8 mouse cellular contexts compared by ENCODE assay signal in genomic region chr11:76622566-76623205, GRCm38 (mm10). TPM values are rescaled to one million over a fixed set of nuclear protein-coding genes. Genes with fewer than 3 reads are reported as not detected.
DNase-seq lines count a peak whose midpoint lies in the region; ATAC-seq and TF ChIP-seq lines count a peak whose summit lies in the region.

No protein-coding gene starts in this region.

- H3K4me3 ChIP-seq in E14TG2a.4 (replicated peaks; ENCODE audit: low read length) (peak overlapping the region; percentile 91), myocyte (peak overlapping the region; percentile 64)
- peak overlapping the region; percentile 70 for H3K4me3 ChIP-seq in embryonic facial prominence, embryonic 14.5 days (ENCODE audit: low read depth, low read length)
- peak overlapping the region; percentile 63 for H3K4me3 ChIP-seq in hindbrain, embryonic 13.5 days
- peak overlapping the region; percentile 66 for H3K4me3 ChIP-seq in limb, embryonic 15.5 days

- TF ChIP-seq POLR2A in myocyte (IDR thresholded peaks at IDR 0.05; ENCODE audit: insufficient read length, low read depth) = no peak

- peaks cover 34% of the 10 kb centered on the region for H3K36me3 ChIP-seq in E14TG2a.4 (ENCODE audit: insufficient read depth, low read length)
- H3K36me3 ChIP-seq in embryonic facial prominence, embryonic 14.5 days (ENCODE audit: control insufficient read depth, insufficient read depth, low read length) = no peaks in the 10 kb centered on the region
- H3K36me3 ChIP-seq in hindbrain, embryonic 13.5 days = no peaks in the 10 kb centered on the region
- H3K36me3 ChIP-seq in limb, embryonic 15.5 days = no peaks in the 10 kb centered on the region
- H3K36me3 ChIP-seq in myocyte (ENCODE audit: control insufficient read depth, insufficient read depth) = no peaks in the 10 kb centered on the region

- peak overlapping the region; percentile 99 for H3K4me2 ChIP-seq in embryonic facial prominence, embryonic 14.5 days (ENCODE audit: low read depth, low read length)
- H3K4me2 ChIP-seq in hindbrain, embryonic 13.5 days = peak overlapping the region; percentile 100
- peak overlapping the region; percentile 100 for H3K4me2 ChIP-seq in limb, embryonic 15.5 days
- peak overlapping the region; percentile 92 for H3K4me2 ChIP-seq in myocyte (ENCODE audit: low read depth)

- no peak for TF ChIP-seq CTCF in E14TG2a.4 (conservative IDR thresholded peaks at IDR 0.05; ENCODE audit: low read length)

- peaks cover 10% of the 10 kb centered on the region for H3K79me2 ChIP-seq in myocyte (ENCODE audit: control insufficient read depth, insufficient read depth)

- ATAC-seq in cerebellum, adult (ENCODE audit: insufficient number of reproducible peaks, low FRiP score, low TSS enrichment) = no peak
- ATAC-seq in embryonic facial prominence, embryonic 14.5 days (ENCODE audit: low read depth) = peak; percentile 44; the same call in 1 of the 2 replicates
- peak; percentile 34; the same call in 1 of the 2 replicates for ATAC-seq in hindbrain, embryonic 13.5 days (ENCODE audit: low FRiP score)
- ATAC-seq in limb, embryonic 15.5 days (ENCODE audit: insufficient number of reproducible peaks, low FRiP score, low TSS enrichment, low read depth) = no peak

- H3K9me3 ChIP-seq in E14TG2a.4 (ENCODE audit: low read length) = no peaks in the 10 kb centered on the region
- no peaks in the 10 kb centered on the region for H3K9me3 ChIP-seq in embryonic facial prominence, embryonic 14.5 days (ENCODE audit: control insufficient read depth, low read length)
- no peaks in the 10 kb centered on the region for H3K9me3 ChIP-seq in hindbrain, embryonic 13.5 days
- H3K9me3 ChIP-seq in limb, embryonic 15.5 days = no peaks in the 10 kb centered on the region

- H3K27ac ChIP-seq in embryonic facial prominence, embryonic 14.5 days (replicated peaks; ENCODE audit: low read depth, low read length) = no peak overlapping the region; the same call in 1 of the 2 replicates
- H3K27ac ChIP-seq in hindbrain, embryonic 13.5 days = no peak overlapping the region
- no peak overlapping the region for H3K27ac ChIP-seq in limb, embryonic 15.5 days

- peaks cover 50% of the 10 kb centered on the region for H3K4me1 ChIP-seq in E14TG2a.4 (replicated peaks; ENCODE audit: low read depth, low read length)
- peaks cover 8% of the 10 kb centered on the region; the same call in 1 of the 2 replicates for H3K4me1 ChIP-seq in embryonic facial prominence, embryonic 14.5 days (ENCODE audit: control insufficient read depth, insufficient read depth, low read length)
- peaks cover 37% of the 10 kb centered on the region for H3K4me1 ChIP-seq in hindbrain, embryonic 13.5 days (replicated peaks)
- H3K4me1 ChIP-seq in limb, embryonic 15.5 days = peaks cover 18% of the 10 kb centered on the region

- H3K9ac ChIP-seq in embryonic facial prominence, embryonic 14.5 days (ENCODE audit: low read depth, low read length) = peak overlapping the region; percentile 70
- H3K9ac ChIP-seq in hindbrain, embryonic 13.5 days = peak overlapping the region; percentile 77
- H3K9ac ChIP-seq in limb, embryonic 15.5 days = peak overlapping the region; percentile 44

- peaks cover 25% of the 10 kb centered on the region for H3K27me3 ChIP-seq in E14TG2a.4 (ENCODE audit: insufficient read depth, low read length)
- H3K27me3 ChIP-seq in embryonic facial prominence, embryonic 14.5 days (replicated peaks; ENCODE audit: control insufficient read depth, insufficient read depth, low read length) = peaks cover 16% of the 10 kb centered on the region
- H3K27me3 ChIP-seq in hindbrain, embryonic 13.5 days = peaks cover 40% of the 10 kb centered on the region
- H3K27me3 ChIP-seq in limb, embryonic 15.5 days = peaks cover 23% of the 10 kb centered on the region
- no peaks in the 10 kb centered on the region for H3K27me3 ChIP-seq in myocyte (ENCODE audit: control insufficient read depth, insufficient read depth, insufficient read length)

- peak overlapping the region; percentile 45 for H3ac ChIP-seq in myocyte (ENCODE audit: control insufficient read depth, insufficient read length)

- DNase-seq in cerebellum, postnatal 25 days = peak; percentile 33 to 46
- DNase-seq in embryonic facial prominence, embryonic 14.5 days (ENCODE audit: low spot score) = no peak
- DNase-seq in yolk sac, embryonic 10.5 days (ENCODE audit: low spot score) = peak; percentile 59

- 0% methylated on average over 39 of the region's 66 CpGs for WGBS in embryonic facial prominence, embryonic 14.5 days
- under 1% methylated on average over 64 of the region's 66 CpGs for WGBS in hindbrain, embryonic 13.5 days
- WGBS in limb, embryonic 15.5 days = under 1% methylated on average over 66 of the region's 66 CpGs

TF ChIP-seq in myocyte, 11 proteins besides CTCF, POLR2A, EP300 and RAD21:
- peak in 1 of 3 experiments; percentile 0 for TF ChIP-seq MYOD1 (IDR thresholded peaks at IDR 0.05; ENCODE audit: control insufficient read depth in 1 of 3, insufficient read length in 2 of 3, low read depth in 2 of 3)
- TF ChIP-seq TCF12 (IDR thresholded peaks at IDR 0.05; ENCODE audit: insufficient read depth, poor library complexity, severe bottlenecking) = no peak
TF ChIP-seq in myocyte: peak in this region for 1.

RNA-seq across cellular contexts. Expression of gene Abr, which starts 0.6 kb away (rescaled TPM):
- polyA plus RNA-seq in embryonic facial prominence, embryonic 14.5 days (2014; fragmentation: Nextera tagmentation; extraction: Ambion mirVana) = 35.3 and 41.4 TPM in 2 replicates
- polyA plus RNA-seq in hindbrain, embryonic 13.5 days (2015; fragmentation: Nextera tagmentation; extraction: Ambion mirVana) = 98.2 and 98.3 TPM in 2 replicates
- 31.2 and 31.9 TPM in 2 replicates for polyA plus RNA-seq in limb, embryonic 15.5 days (2015; fragmentation: Nextera tagmentation; extraction: Ambion mirVana)
- 81.3 TPM for polyA plus RNA-seq in myocyte (2012; fragmentation: generic; extraction: Trizol)

RNA-seq across cellular contexts. Expression of gene Bhlha9, which starts 49.6 kb away (rescaled TPM):
- polyA plus RNA-seq in embryonic facial prominence, embryonic 14.5 days (2014; fragmentation: Nextera tagmentation; extraction: Ambion mirVana) = 0.14 TPM in 1 of 2 replicates, not detected in the other
- 0.32 and 0.60 TPM in 2 replicates for polyA plus RNA-seq in hindbrain, embryonic 13.5 days (2015; fragmentation: Nextera tagmentation; extraction: Ambion mirVana)
- 3.2 and 3.3 TPM in 2 replicates for polyA plus RNA-seq in limb, embryonic 15.5 days (2015; fragmentation: Nextera tagmentation; extraction: Ambion mirVana)
- not detected for polyA plus RNA-seq in myocyte (2012; fragmentation: generic; extraction: Trizol)

RNA-seq across cellular contexts. Expression of gene Trarg1, which starts 56.9 kb away (rescaled TPM):
- 2.5 and 3.9 TPM in 2 replicates for polyA plus RNA-seq in embryonic facial prominence, embryonic 14.5 days (2014; fragmentation: Nextera tagmentation; extraction: Ambion mirVana)
- polyA plus RNA-seq in hindbrain, embryonic 13.5 days (2015; fragmentation: Nextera tagmentation; extraction: Ambion mirVana) = 0.32 and 0.47 TPM in 2 replicates
- 0.65 and 1.1 TPM in 2 replicates for polyA plus RNA-seq in limb, embryonic 15.5 days (2015; fragmentation: Nextera tagmentation; extraction: Ambion mirVana)
- 0.34 TPM for polyA plus RNA-seq in myocyte (2012; fragmentation: generic; extraction: Trizol)

Comparison
In these comparisons a context has a peak if more than half of its experiments do, and no peak if none do; other contexts are left out.
1. ATAC-seq: peak in embryonic facial prominence, embryonic 14.5 days (single experiment) and hindbrain, embryonic 13.5 days (single experiment); none in cerebellum, adult (single experiment) and limb, embryonic 15.5 days (single experiment).
2. Peak in every context shown above with its lines, with median percentiles within 50 percentile points of each other: H3K4me3 ChIP-seq, H3K4me2 ChIP-seq and H3K9ac ChIP-seq.